Mouse (Mus musculus) liver, embryonic 11.5 days (tissue): ENCODE measurements around the gene Neo1. TPM values are rescaled to one million over a fixed set of nuclear protein-coding genes. Genes with fewer than 3 reads are reported as not detected.
"Not testable (repeated sequence)": the region's sequence is repeated elsewhere in the genome, so short reads cannot be mapped to it uniquely, and the experiment has no call there.

Experiments used
- ATAC-seq: fragments of 200-750 bp; cut with Nextera tagmentation; replicated peaks from 2 replicates; pipeline ENCODE4 v1.8.0; 2017; ENCODE audit warnings: moderate number of reproducible peaks, mild to moderate bottlenecking, moderate TSS enrichment, moderate library complexity; ENCODE audit not compliant: low FRiP score
- DNase-seq: peaks from one replicate; pipeline ENCODE4 v3.0.0-alpha.2; 2017; ENCODE audit warnings: low spot score
- H3K27ac ChIP-seq: fragments of 300-500 bp; sonication (generic); 2 replicates; pipeline ENCODE4 v1.5.1; 2014; ENCODE audit warnings: mild to moderate bottlenecking, low read depth, low read length, control low read depth
- H3K27me3 ChIP-seq: fragments of 300-500 bp; sonication (generic); replicated peaks from 2 replicates; pipeline ENCODE4 v1.6.1; 2014; ENCODE audit warnings: low read length, mixed read lengths; ENCODE audit not compliant: control insufficient read depth, insufficient read depth
- H3K36me3 ChIP-seq: fragments of 300-500 bp; sonication (generic); 2 replicates; pipeline ENCODE4 v1.6.1; 2014; ENCODE audit warnings: mild to moderate bottlenecking, low read length, moderate library complexity, mixed read lengths; ENCODE audit not compliant: control insufficient read depth, insufficient read depth
- H3K4me1 ChIP-seq: fragments of 300-500 bp; sonication (generic); replicated peaks from 2 replicates; pipeline ENCODE4 v1.6.1; 2014; ENCODE audit warnings: low read length, mixed read lengths; ENCODE audit not compliant: control insufficient read depth, insufficient read depth
- H3K4me2 ChIP-seq: fragments of 300-500 bp; sonication (generic); 2 replicates; pipeline ENCODE4 v1.6.1; 2014; ENCODE audit warnings: mild to moderate bottlenecking, control low read depth, moderate library complexity
- H3K4me3 ChIP-seq: fragments of 300-500 bp; sonication (generic); 2 replicates; pipeline ENCODE4 v1.5.1; 2014; ENCODE audit warnings: low read depth, low read length, control low read depth
- H3K9ac ChIP-seq: fragments of 300-500 bp; sonication (generic); 2 replicates; pipeline ENCODE4 v1.6.1; 2014; ENCODE audit warnings: low read depth, low read length, control low read depth
- H3K9me3 ChIP-seq: fragments of 300-500 bp; sonication (generic); 2 replicates; pipeline ENCODE4 v1.6.1; 2016; ENCODE audit warnings: low read length, inconsistent platforms, mixed read lengths; ENCODE audit not compliant: control insufficient read depth
- WGBS: fragments of 180-500 bp; shearing (Covaris S2); extraction: QIAGEN DNeasy Blood & Tissue Kit; methylation state at CpG from one replicate; pipeline ENCODE4 v1.1.7; 2014; 5-methylcytosine and 5-hydroxymethylcytosine counted together
- polyA plus RNA-seq: library from polyadenylated mRNA; unstranded; fragments of >200 nt; fragmentation: Nextera tagmentation; extraction: Ambion mirVana; gene quantifications from 2 replicates; pipeline ENCODE4 v1.2.1, GENCODE M21; 2014

Gene Neo1
- polyA plus RNA-seq, 1 experiment from 2014 or later = 11.5 TPM

DNA sequence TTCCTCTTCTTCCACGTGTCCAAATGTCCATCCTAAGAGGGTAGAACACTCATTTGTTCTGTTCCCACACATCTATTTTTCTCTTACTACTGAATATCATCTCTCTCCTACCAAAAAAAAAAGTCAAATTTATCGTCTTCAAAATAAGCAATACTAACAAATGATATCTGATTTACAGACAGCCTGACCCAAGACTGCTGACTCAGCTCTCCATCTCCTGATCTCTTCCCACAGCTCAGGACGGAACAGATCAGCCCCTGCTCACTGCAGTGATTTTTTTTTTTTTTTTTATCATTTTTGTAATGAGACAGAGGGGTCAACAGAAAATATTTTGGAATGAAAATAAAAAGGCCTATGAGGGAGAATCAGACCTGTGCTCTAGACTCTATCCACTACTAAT, 2.7 kb downstream of the Neo1 start:
- H3K4me3 ChIP-seq = no peak overlapping the region
- H3K9ac ChIP-seq = no peak overlapping the region
- H3K27ac ChIP-seq = no peak overlapping the region
- ATAC-seq (no peak), DNase-seq (no peak)
- H3K4me2 ChIP-seq = no peak overlapping the region
- H3K36me3 ChIP-seq = no peaks in the 10 kb centered on the region
- H3K4me1 ChIP-seq = no peaks in the 10 kb centered on the region
- H3K27me3 ChIP-seq = peaks cover 30% of the 10 kb centered on the region
- H3K9me3 ChIP-seq = no peaks in the 10 kb centered on the region
- 40% methylated on average over 3 of the region's 3 CpGs for WGBS

DNA sequence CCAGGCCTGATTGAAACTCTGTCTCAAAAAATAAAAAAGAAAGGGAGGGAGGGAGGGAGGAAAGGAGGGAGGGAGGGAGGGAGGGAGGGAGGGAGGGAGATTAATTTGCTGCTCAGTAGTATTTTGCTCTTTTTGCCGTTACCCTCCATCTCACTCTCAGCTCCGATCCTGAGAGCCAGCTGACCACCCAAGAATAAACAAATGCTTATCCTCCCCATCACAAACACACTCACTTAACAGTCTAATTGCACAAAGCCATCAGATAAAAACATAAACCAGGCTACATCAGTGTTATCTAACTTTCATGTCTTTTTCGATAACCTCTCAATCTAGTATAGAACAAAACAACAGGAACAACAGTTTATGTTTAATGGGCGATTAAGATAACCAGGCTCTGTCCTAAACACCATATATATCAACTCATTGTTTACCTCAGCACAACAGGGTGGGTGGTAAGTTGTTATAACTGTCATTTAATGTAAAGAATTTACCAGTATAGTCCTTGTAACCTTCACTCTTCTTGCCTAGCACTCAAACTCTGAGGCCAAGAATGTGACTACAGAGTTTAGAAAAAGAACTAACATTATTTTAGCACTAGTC, 11.9 kb downstream of the Neo1 start:
- Histone ChIP-seq H3K36me3 (no peaks in the 10 kb centered on the region), H3K27me3 (no peaks in the 10 kb centered on the region), H3K4me1 (no peaks in the 10 kb centered on the region), H3K4me3 (no peak overlapping the region), H3K9ac (no peak overlapping the region), H3K9me3 (no peaks in the 10 kb centered on the region), H3K27ac (no peak overlapping the region), H3K4me2 (no peak overlapping the region)
- DNase-seq (no peak), ATAC-seq (no peak)
- WGBS = 56% methylated on average over 4 of the region's 4 CpGs

DNA sequence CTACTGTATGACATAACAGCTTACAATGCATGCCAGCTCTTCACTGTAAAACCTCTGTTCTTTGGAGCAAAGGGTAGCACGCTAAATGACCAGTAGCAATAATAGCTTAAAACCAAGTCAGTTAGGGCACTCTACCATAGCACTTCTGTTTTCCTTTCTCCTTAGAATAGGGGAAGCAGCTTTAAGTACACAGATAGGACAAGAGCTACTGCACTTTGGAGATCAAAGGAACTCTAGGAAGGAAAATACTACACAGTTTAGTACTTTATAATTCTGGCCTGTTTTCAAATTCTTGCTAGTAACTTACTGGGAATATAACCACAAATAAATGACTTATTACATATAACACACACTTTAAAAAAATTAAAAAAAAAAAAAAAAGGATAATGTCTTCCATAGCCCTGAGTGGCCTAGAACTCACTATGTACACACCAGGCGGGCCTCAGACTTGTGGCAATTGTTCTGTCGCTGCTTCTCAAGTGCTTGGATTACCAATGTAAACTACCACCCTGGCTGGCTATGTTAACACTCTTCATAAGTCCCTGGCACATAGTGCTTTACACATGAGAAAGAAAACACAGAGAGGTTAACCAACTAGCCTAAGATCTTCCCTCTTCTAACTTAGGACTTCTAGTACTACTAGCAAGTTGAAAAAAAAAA, 20.1 kb downstream of the Neo1 start:
- Histone ChIP-seq H3K27me3 (no peaks in the 10 kb centered on the region), H3K9me3 (no peaks in the 10 kb centered on the region), H3K4me2 (no peak overlapping the region), H3K4me1 (no peaks in the 10 kb centered on the region), H3K36me3 (no peaks in the 10 kb centered on the region), H3K4me3 (no peak overlapping the region), H3K27ac (no peak overlapping the region), H3K9ac (no peak overlapping the region)
- no peak for DNase-seq
- 72% methylated on average over 3 of the region's 3 CpGs for WGBS
- ATAC-seq = no peak

DNA sequence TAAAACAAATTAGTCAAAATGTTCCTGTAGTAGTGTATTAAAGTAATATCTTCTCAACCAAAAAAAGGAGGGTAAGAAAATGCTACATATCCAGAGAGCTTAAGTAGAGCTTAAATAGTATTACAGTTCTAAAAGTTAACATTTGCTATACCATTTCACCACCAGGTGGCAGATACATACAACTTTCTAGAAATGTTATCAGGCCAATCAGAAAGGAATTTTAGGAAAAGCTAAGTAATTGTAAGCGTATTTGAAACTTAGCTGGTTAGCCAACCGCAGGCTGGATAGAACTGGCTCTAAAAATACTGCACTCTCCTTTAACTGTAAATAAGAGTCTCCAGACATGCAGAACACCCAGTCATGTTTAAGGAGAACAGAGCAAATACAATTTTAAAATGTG, 22.9 kb downstream of the Neo1 start:
- H3K9me3 ChIP-seq = no peaks in the 10 kb centered on the region
- no peak overlapping the region for H3K9ac ChIP-seq
- no peak overlapping the region for H3K27ac ChIP-seq
- 14% methylated on average over 2 of the region's 2 CpGs for WGBS
- H3K4me3 ChIP-seq = no peak overlapping the region
- ATAC-seq = no peak
- no peak for DNase-seq
- H3K36me3 ChIP-seq = no peaks in the 10 kb centered on the region
- H3K4me2 ChIP-seq = no peak overlapping the region
- no peaks in the 10 kb centered on the region for H3K4me1 ChIP-seq
- H3K27me3 ChIP-seq = no peaks in the 10 kb centered on the region

DNA sequence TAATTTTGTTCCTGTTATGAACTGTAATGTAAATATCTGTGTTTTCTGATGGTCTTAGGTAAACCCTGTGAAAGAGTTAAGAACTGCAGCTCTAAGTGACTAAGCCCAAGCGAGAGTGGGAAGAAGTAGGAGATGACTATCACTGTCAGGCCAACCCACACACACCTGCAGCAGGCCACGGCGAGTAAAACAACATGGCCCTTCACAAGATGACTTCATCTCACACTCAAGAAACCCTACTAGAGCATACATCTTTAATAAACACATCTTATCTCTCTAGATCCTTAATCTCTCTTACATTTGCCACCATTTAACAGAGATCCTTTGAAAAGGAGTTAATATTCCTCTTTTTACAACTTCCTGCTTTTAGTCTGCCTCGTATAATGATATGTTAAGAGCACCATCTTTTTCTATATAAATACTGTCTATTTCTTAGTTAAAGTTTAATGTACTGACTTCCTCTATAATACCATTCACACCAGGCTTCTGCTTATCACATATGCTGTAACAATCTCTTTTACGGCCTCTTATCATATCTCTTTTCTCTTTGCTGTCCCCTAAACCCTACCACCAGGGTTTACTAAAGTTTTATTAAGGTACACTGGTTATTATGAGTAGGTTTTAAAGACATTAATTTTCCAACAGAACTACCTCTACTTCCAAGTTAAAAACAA, 46.8 kb downstream of the Neo1 start:
- no peaks in the 10 kb centered on the region for H3K27me3 ChIP-seq

DNA sequence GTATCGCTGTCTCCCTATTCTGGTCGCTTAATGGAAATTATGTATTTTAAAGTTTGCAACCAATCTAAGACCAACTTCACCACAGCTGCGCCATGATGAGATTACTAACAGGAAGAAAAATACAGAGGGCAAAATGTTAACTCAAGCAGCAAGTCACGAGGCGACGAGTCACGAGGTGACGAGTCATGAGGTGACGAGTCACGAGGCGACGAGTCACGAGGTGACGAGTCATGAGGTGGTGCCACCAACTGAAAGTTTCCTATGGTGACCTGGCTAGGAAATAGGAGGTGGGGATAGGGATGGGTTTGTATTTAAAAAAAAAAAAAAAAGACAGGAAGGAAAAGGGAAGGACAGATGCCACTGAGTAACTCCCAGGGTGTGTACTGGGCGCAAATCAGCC, 57.2 kb downstream of the Neo1 start:
- H3K4me1 ChIP-seq = no peaks in the 10 kb centered on the region
- no peak overlapping the region for H3K4me2 ChIP-seq
- no peak overlapping the region for H3K27ac ChIP-seq
- H3K9ac ChIP-seq = no peak overlapping the region
- no peak overlapping the region for H3K4me3 ChIP-seq
- H3K36me3 ChIP-seq = no peaks in the 10 kb centered on the region
- H3K9me3 ChIP-seq = no peaks in the 10 kb centered on the region
- ATAC-seq (no peak), DNase-seq (no peak)
- WGBS = 83% methylated on average over 15 of the region's 15 CpGs
- no peaks in the 10 kb centered on the region for H3K27me3 ChIP-seq

More for the DNA sequence above, 46.8 kb downstream of the Neo1 start:
- H3K4me1 ChIP-seq = no peaks in the 10 kb centered on the region
- no peak overlapping the region for H3K4me2 ChIP-seq
- H3K4me3 ChIP-seq = no peak overlapping the region
- ATAC-seq = no peak
- no peaks in the 10 kb centered on the region for H3K9me3 ChIP-seq
- no peak for DNase-seq
- no peaks in the 10 kb centered on the region for H3K36me3 ChIP-seq
- 76% methylated on average over 5 of the region's 5 CpGs for WGBS
- no peak overlapping the region for H3K27ac ChIP-seq
- H3K9ac ChIP-seq = no peak overlapping the region

DNA sequence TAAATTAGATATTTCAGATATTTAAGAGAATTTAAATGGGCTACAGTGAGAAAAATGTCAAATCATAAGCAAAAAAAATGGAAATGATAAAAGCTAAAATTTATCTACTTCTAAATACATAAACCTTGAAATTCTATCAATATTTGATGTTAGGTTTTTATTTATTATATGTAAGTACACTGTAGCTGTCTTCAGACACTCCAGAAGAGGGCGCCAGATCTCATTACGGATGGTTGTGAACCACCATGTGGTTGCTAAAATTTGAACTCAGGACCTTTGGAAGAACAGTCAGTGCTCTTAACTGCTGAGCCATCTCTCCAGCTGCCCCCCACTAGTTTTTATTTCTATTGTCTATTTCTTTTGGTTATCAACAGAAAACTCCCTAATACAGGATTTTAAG, 65.1 kb downstream of the Neo1 start:
- not testable (repeated sequence) for ATAC-seq
- WGBS = 68% methylated on average over 2 of the region's 2 CpGs

DNA sequence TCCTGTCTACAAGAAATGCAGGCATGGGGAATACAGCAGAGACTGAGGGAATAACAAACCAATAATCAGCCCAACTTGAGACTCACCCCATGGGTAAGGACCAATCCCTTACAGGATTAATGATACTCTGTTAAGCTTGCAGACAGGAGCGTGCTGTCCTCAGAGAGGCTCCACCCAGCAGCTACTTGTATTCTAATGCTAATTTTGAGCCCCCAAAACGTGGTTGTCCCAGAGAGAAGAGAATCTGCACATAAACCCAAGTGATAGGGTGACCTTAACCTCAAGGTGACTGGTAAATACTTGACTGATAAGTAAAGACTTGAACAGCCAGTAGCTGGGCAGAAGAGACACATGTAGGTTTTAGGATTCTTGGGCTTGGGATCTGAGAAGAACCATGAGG, 68.9 kb downstream of the Neo1 start:
- H3K27ac ChIP-seq = no peak overlapping the region
- no peaks in the 10 kb centered on the region for H3K36me3 ChIP-seq
- no peak overlapping the region for H3K4me3 ChIP-seq
- no peaks in the 10 kb centered on the region for H3K4me1 ChIP-seq
- no peak overlapping the region for H3K4me2 ChIP-seq
- no peak overlapping the region for H3K9ac ChIP-seq
- ATAC-seq (no peak), DNase-seq (no peak)
- WGBS = 49% methylated on average over 2 of the region's 2 CpGs
- H3K9me3 ChIP-seq = no peaks in the 10 kb centered on the region
- H3K27me3 ChIP-seq = no peaks in the 10 kb centered on the region

More for the DNA sequence above, 65.1 kb downstream of the Neo1 start:
- H3K36me3 ChIP-seq, H3K4me3 ChIP-seq, H3K27me3 ChIP-seq, H3K4me2 ChIP-seq, H3K9ac ChIP-seq, H3K4me1 ChIP-seq, H3K27ac ChIP-seq, H3K9me3 ChIP-seq, DNase-seq: not testable (repeated sequence)

DNA sequence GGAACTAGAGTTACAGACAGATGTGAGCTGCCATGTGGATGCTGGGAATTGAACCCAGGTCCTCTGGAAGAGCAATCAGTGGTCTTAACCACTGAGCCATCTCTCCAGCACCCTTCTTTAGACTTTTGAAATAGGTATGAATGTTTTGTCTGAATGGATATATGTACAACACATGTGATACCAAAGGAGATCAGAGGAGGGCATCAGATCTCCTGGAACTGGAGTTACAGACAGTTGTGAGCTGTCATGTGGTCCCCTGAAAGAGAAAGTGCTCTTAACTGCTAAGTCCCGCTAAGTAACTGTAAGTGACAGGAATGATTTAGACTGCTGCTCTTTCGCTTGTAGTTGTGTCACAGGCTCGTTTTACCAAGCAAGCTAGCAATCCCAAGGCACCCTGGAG, 80.7 kb downstream of the Neo1 start:
- H3K4me3 ChIP-seq = no peak overlapping the region
- H3K27ac ChIP-seq = no peak overlapping the region
- H3K36me3 ChIP-seq = no peaks in the 10 kb centered on the region; the same call in 1 of the 2 replicates
- H3K9me3 ChIP-seq = no peaks in the 10 kb centered on the region
- ATAC-seq (no peak), DNase-seq (no peak)
- 65% methylated on average over 3 of the region's 3 CpGs for WGBS
- no peak overlapping the region for H3K4me2 ChIP-seq
- no peaks in the 10 kb centered on the region for H3K27me3 ChIP-seq
- no peak overlapping the region for H3K9ac ChIP-seq
- H3K4me1 ChIP-seq = no peaks in the 10 kb centered on the region
